Mouse (Mus musculus) neural tube, embryonic 10.5 days (tissue): Measurements from ENCODE around the gene Agbl3.

Experiments used
- DNase-seq: peaks from one replicate; pipeline ENCODE4 v3.0.0-alpha.2; 2017; ENCODE audit warnings: low spot score; ENCODE audit errors: extremely low spot score

The Agbl3 gene

DNA sequence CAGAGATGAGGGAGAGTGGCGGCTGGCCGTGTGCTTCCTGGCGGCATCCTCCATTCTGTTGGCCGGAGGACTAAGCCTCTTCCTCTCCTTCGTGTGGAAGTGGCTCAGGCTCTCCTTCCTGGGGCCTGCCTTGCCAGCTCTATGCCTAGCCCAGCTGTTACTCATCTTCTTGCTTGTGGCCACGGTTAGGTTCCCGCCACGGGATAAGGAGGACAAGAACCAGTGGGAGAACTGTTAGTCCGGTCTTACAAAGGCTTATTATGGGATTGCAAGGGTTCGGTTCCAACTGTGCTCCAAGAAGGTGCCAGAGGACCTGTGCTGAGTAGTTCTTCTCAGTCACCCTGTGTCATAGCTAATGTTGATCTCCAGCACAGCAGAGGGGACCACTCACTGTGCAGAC lies 92.6 kb downstream of the Agbl3 start:
- no peak for DNase-seq

DNA sequence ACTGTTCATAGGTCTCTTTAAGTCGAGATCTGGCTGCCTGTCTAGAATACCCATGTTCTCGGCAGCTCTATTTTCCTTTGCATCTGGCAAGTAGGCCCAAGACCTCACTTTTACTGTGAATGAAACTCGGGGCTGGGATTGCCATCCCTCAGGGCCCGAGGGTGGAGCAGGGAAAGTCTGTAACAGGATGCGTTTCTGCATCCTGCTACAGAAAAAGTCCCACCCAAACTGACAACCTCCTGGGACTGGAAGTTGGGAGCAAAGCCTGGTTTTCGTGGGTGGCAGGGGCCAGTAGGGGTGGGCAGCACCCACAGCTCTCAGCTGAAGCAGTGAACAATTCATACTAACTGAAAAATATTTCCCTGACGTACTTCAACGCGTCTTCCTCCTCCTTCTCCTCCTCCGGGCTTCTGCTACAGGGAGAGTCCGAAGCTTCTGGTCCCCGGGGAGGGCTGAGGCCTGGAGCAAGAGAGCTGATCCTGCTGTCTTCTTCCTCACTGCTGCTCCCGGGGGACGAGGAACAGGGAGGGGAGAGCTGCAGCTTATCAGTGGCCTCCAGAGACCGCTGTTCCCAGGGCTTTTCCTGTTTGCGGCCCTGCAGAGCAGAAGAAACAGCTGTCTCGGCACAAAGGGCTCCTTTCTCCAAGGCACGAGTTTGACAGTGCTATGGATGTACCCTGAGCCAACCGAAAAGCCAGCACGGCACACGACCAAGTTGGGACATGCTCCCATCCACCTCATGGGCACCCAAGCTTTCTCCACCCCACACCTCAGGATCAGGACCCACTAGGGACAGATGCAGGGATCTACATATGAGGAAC lies 94.1 kb downstream of the Agbl3 start:
- DNase-seq: peak; percentile 11

DNA sequence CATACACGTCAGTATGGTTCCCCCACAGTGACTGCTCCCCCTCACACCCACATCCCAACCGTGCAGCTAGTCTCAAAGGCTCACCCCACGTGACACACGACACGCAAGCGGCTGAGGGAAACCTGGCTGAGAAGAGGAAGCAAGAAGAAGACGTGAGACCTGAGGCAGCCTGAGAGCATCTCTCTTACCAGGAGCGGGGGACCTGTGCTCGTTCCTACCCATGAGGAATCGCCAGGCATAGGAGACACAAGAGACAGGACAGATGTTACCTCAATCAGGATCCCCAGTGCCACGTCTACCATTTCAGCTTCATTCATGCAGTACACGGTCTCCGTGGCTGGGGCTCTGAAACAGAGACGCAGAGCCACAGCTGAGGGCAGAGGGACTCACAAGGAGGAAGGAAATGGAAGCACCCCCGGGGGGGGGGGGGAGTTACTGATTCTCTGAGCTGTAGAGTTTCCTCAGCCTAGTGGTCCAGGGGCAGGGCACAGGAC lies 95.1 kb downstream of the Agbl3 start:
- DNase-seq: no peak

DNA sequence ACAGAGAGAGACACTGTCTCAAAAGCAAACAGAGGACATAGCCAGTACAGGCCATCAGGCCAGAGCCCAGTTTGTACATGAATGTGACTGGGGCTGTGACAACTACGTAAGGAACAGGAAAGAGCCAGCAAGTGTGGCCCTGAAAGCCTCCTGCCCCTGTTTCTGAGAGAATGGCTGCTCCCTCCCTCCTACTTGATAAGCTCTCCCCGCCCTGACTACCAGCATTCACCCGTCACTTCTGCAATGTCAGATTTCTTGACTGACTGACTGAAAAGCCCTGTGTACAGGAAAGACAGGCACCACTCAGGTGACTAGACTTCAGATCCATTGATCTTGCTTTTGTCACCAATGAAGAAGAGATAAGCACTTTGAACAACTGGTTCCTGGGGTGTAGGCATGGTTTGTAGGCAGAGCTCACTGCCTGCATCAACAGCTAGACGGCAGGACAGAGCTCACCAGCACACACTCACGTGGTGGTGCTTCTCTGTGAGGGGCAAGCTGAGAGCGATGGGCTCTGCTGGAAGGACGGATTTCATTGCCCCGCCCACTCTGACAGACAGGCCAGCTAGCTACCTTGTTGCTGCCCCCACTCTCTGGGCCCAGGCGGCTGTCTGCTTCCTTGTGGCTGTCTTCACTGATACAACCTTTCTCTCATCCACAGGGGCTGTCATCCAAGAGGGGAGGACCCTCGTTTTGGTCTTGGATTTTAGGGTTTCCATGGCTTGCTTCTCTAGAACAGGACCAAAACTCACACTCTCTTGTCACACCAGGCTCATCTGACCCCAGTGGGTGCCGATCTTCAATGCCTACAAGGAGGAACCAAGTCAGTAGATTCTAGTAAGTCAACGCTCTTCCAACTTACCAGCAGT lies 96.0 kb downstream of the Agbl3 start:
- no peak for DNase-seq

DNA sequence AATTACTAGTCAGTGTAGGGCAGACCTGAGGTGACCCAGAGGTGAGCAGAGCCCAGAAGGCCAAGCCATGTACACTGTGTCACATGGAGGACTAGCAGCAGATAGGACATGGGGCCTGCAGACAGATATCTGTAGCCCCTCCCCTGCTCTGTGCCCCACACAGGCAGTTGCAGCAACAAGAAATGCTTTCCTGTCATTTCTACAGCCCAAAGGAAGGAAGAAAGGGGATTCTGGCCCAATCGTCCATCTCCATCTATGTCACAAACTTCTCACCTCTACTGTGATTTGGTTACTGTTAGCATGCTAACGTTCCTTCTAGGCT lies 96.6 kb downstream of the Agbl3 start:
- no peak for DNase-seq

DNA sequence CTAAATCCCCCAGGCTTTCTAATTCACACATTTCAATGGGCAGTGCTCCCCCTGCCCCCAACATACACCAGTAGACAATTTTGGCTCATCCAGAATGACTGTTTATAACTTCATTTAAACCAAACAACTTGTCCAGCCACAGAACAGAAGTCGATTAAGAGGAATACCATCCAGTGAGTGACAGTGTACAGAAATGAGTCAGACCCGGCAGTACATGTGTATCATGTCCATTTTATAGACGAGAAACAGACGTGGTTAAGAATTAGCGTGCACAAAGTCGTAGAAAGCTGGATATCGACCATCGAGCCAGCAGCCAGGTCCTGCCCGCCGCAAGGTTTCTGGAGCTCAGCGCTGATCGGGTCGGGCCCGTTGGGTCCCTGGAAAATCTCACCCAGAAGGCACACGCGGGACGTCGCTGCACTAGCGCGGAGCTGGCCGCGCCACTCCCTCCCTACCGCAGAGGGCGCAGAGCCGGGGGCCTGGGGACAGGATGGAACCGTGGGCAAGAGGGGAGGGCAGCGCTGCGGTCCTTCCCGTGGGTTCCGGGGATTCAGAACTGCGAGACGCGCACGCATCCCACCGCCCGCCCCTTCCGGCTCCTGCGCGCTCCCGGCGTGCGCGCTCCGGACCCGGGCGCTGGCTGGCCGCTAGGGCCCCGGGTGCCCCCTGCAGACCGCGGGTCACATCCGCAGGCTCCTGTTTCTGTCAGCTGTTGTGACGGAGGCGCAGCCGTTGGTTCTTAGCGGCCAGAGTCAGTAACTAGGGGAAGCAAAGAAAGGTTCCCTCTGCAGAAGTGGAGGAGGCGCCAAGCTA lies 97.5 kb downstream of the Agbl3 start, which contains the start of gene Cyren:
Gene Cyren, minus strand, starts transcription at position 552 of the 813 bp plus-strand sequence.
- DNase-seq: peak; percentile 90

DNA sequence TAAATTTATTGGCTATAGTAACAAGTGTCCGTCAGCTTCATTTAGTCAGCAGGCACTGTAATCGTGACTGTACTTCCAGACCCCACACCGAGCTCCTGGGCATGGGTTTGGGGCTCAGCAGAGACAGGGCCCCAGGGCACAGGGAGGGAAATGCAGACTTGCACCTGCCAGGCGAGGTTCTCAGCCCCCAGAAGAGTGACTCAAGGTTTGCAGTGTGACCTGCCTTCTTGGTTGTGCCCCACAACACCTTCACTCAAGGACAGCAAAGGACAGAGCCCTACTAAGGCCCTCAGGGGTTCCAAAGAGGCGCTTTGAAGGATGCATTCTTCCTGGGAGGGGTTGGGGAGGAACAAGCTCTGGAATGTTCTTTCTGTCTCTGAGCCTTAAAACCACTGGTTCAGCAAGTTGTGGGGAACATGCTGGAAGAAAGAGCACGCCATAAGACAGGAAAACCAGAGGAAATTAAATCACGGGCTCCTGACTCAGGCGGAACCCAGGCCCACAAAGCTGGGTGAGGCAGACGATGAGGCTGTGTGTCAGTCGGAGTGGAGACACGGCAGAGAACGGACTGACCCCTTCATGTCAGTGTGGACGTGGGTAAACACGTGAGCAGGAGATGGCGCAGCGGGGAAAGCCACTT lies 99.0 kb downstream of the Agbl3 start:
- DNase-seq: no peak

DNA sequence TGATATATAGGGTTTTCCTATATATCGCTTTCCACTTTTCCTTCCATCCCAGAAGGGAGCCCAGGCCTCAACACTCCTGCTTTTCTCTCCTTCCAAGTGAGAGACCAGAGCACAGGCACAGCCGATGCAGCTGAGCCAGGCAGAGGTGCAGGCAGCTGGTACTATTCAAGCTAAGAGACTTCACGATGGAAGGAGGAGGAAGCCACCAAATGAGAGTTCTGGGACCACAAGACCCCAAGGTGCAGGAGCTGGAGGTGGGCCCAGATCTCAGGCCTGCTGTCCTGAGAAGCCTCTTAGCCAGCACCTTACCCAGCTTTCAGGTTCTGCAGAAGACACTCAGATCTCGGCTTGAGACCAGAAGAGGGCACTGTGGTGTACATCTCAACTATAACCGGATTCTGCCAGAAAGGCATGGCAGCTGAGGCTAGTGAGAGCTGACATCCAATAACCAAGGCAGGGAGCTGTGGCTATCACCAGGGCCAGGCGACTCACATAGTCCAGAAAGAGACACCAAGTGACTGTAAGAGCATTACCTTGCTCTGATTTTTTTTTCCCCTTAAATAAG lies 99.8 kb downstream of the Agbl3 start:
- no peak for DNase-seq

GRCm38 (mm10) chr6:34884724-34885123 lies 104.5 kb downstream of the Agbl3 start:
- no peak for DNase-seq

GRCm38 (mm10) chr6:34887131-34887850 lies 107.1 kb downstream of the Agbl3 start:
- peak; percentile 43 for DNase-seq

GRCm38 (mm10) chr6:34889185-34889584 lies 109.0 kb downstream of the Agbl3 start:
- no peak for DNase-seq

GRCm38 (mm10) chr6:34895569-34895968 lies 115.3 kb downstream of the Agbl3 start:
- no peak for DNase-seq

GRCm38 (mm10) chr6:34896168-34896780 lies 116.0 kb downstream of the Agbl3 start:
- no peak for DNase-seq

DNA sequence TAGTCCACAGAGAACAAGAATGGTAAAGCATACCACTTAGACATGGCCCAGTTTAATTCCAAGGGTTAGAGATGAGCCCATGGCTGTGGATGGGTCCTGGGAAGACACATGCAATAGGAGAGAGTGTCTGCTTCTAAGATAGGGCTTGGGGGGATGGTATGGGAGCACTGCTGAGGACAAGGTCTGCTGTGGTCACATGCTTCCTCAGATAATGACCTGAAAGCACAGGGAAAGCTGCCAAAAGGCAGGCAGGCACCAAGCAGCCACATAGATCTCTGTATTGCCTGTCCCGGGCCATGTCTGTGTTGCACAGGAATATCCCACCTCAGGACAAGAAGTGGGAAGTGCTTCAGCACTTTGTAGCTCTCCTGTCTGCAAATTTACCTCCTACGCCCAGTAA lies 118.9 kb downstream of the Agbl3 start:
- DNase-seq: no peak

- DNase-seq: no peak
Observed at GRCm38 (mm10) chr6:34900990-34901389, 120.8 kb downstream of the Agbl3 start.

GRCm38 (mm10) chr6:34901911-34902444 lies 121.7 kb downstream of the Agbl3 start:
- DNase-seq: no peak

- DNase-seq: no peak
Observed at GRCm38 (mm10) chr6:34902578-34902977, 122.3 kb downstream of the Agbl3 start.

- DNase-seq: no peak
Observed at GRCm38 (mm10) chr6:34903441-34903840, 123.2 kb downstream of the Agbl3 start.

GRCm38 (mm10) chr6:34903851-34904250 lies 123.6 kb downstream of the Agbl3 start:
- DNase-seq: no peak
